Mouse (Mus musculus) G1E (cell line): ENCODE data around the gene Fgfr2.

ENCODE experiments used
- CTCF ChIP-seq: IDR thresholded peaks from 2 replicates; pipeline ENCODE4 v1.5.1; 2012; ENCODE audit warnings: low read depth, low read length, inconsistent platforms, mixed read lengths
- GATA1 ChIP-seq: IDR thresholded peaks from 2 replicates; pipeline ENCODE4 v1.6.1; 2012; ENCODE audit warnings: borderline replicate concordance, low read length, inconsistent platforms, mixed read lengths

- no peak for TF ChIP-seq CTCF
- no peak for TF ChIP-seq GATA1
These were observed 2516.2 kb downstream of the Fgfr2 start for GRCm38 (mm10) chr7:130606958-130607357.
